Mouse (Mus musculus) hindbrain, embryonic 13.5 days (tissue): Measurements from ENCODE around the gene B4galnt3. TPM values are rescaled to one million over a fixed set of nuclear protein-coding genes. Genes with fewer than 3 reads are reported as not detected.

Source experiments
- polyA plus RNA-seq: library from polyadenylated mRNA; unstranded; fragments of >200 nt; fragmentation: Nextera tagmentation; extraction: Ambion mirVana; gene quantifications from 2 replicates; pipeline ENCODE4 v1.2.1, GENCODE M21; 2015

The B4galnt3 gene
- polyA plus RNA-seq, 1 experiment from 2014 or later, result 0.27 TPM

Other genes with a start within 250 kb of the B4galnt3 start
- not detected in 2 replicates for gene Ninj2, start 201.2 kb downstream of the B4galnt3 start, polyA plus RNA-seq
- gene D330020A13Rik, start 195 bp downstream of the B4galnt3 start, polyA plus RNA-seq, result 0.18 TPM in 1 of 2 replicates, not detected in the other
- 45.6 and 47.3 TPM in 2 replicates for gene Kdm5a, start 69.6 kb upstream of the B4galnt3 start, polyA plus RNA-seq
- gene Ccdc77, start 69.8 kb upstream of the B4galnt3 start, polyA plus RNA-seq, result 13.2 and 14.2 TPM in 2 replicates
- gene Il17ra, start 168.7 kb upstream of the B4galnt3 start, polyA plus RNA-seq, result 8.9 and 9.8 TPM in 2 replicates
- gene Tmem121b, start 199.2 kb upstream of the B4galnt3 start, polyA plus RNA-seq, result 3.5 and 3.9 TPM in 2 replicates
- gene Hdhd5, start 236.8 kb upstream of the B4galnt3 start, polyA plus RNA-seq, result 13.2 and 15.1 TPM in 2 replicates